Mouse (Mus musculus): ENCODE measurements around the gene Rbfox3. TPM values are rescaled to one million over a fixed set of nuclear protein-coding genes. Genes with fewer than 3 reads are reported as not detected.

The Rbfox3 gene
- polyA plus RNA-seq, 1 experiment from 2014 or later, result 6.9 TPM

GRCm38 (mm10) chr11:118459051-118459450 is 452.3 kb downstream of the Rbfox3 start:
- Histone ChIP-seq H3K36me3 (ENCODE audit: control insufficient read depth, insufficient read depth, low read length) (no peaks in the 10 kb centered on the region), H3K9me3 (ENCODE audit: control insufficient read depth, low read length) (peaks cover 3% of the 10 kb centered on the region; the same call in 1 of the 2 replicates), H3K4me3 (ENCODE audit: low read depth, low read length) (no peak overlapping the region), H3K4me1 (replicated peaks; ENCODE audit: control insufficient read depth, insufficient read depth, low read length) (no peaks in the 10 kb centered on the region), H3K9ac (ENCODE audit: low read length) (no peak overlapping the region), H3K27me3 (ENCODE audit: control insufficient read depth, insufficient read depth, low read length) (no peaks in the 10 kb centered on the region), H3K4me2 (ENCODE audit: low read depth, low read length, severe bottlenecking) (no peak overlapping the region), H3K27ac (ENCODE audit: low read depth, low read length) (no peak overlapping the region)
- ATAC-seq (replicated peaks; ENCODE audit: low FRiP score) (no peak), DNase-seq (ENCODE audit: low spot score) (no peak)
- 81% methylated on average over 8 of the region's 8 CpGs for WGBS

- Histone ChIP-seq H3K27ac (ENCODE audit: low read depth, low read length) (no peak overlapping the region), H3K4me1 (replicated peaks; ENCODE audit: control insufficient read depth, insufficient read depth, low read length) (no peaks in the 10 kb centered on the region), H3K9me3 (ENCODE audit: control insufficient read depth, low read length) (peaks cover 3% of the 10 kb centered on the region; the same call in 1 of the 2 replicates), H3K27me3 (ENCODE audit: control insufficient read depth, insufficient read depth, low read length) (no peaks in the 10 kb centered on the region), H3K4me2 (ENCODE audit: low read depth, low read length, severe bottlenecking) (no peak overlapping the region), H3K36me3 (ENCODE audit: control insufficient read depth, insufficient read depth, low read length) (no peaks in the 10 kb centered on the region), H3K4me3 (ENCODE audit: low read depth, low read length) (no peak overlapping the region), H3K9ac (ENCODE audit: low read length) (no peak overlapping the region)
- WGBS, result 79% methylated on average over 11 of the region's 11 CpGs
- ATAC-seq (replicated peaks; ENCODE audit: low FRiP score), result no peak
- DNase-seq (ENCODE audit: low spot score), result no peak
Measured at GRCm38 (mm10) chr11:118456937-118457336, 454.5 kb downstream of the Rbfox3 start.

- Histone ChIP-seq H3K27ac (ENCODE audit: low read depth, low read length) (no peak overlapping the region), H3K4me3 (ENCODE audit: low read depth, low read length) (no peak overlapping the region), H3K4me2 (ENCODE audit: low read depth, low read length, severe bottlenecking) (no peak overlapping the region), H3K9ac (ENCODE audit: low read length) (no peak overlapping the region), H3K27me3 (ENCODE audit: control insufficient read depth, insufficient read depth, low read length) (no peaks in the 10 kb centered on the region), H3K36me3 (ENCODE audit: control insufficient read depth, insufficient read depth, low read length) (no peaks in the 10 kb centered on the region), H3K9me3 (ENCODE audit: control insufficient read depth, low read length) (peaks cover 3% of the 10 kb centered on the region; the same call in 1 of the 2 replicates), H3K4me1 (replicated peaks; ENCODE audit: control insufficient read depth, insufficient read depth, low read length) (no peaks in the 10 kb centered on the region)
- no peak for DNase-seq (ENCODE audit: low spot score)
- ATAC-seq (replicated peaks; ENCODE audit: low FRiP score), result no peak
- 87% methylated on average over 6 of the region's 6 CpGs for WGBS
Measured at GRCm38 (mm10) chr11:118455788-118456187, 455.6 kb downstream of the Rbfox3 start.

GRCm38 (mm10) chr11:118453886-118454671 is 457.3 kb downstream of the Rbfox3 start:
- no peak overlapping the region for H3K27ac ChIP-seq (ENCODE audit: low read depth, low read length)
- H3K36me3 ChIP-seq (ENCODE audit: control insufficient read depth, insufficient read depth, low read length), result no peaks in the 10 kb centered on the region
- ATAC-seq (replicated peaks; ENCODE audit: low FRiP score) (no peak), DNase-seq (ENCODE audit: low spot score) (no peak)
- H3K4me1 ChIP-seq (replicated peaks; ENCODE audit: control insufficient read depth, insufficient read depth, low read length), result no peaks in the 10 kb centered on the region
- H3K4me2 ChIP-seq (ENCODE audit: low read depth, low read length, severe bottlenecking), result no peak overlapping the region
- WGBS, result 80% methylated on average over 11 of the region's 11 CpGs
- no peaks in the 10 kb centered on the region for H3K9me3 ChIP-seq (ENCODE audit: control insufficient read depth, low read length)
- no peak overlapping the region for H3K4me3 ChIP-seq (ENCODE audit: low read depth, low read length)
- no peaks in the 10 kb centered on the region for H3K27me3 ChIP-seq (ENCODE audit: control insufficient read depth, insufficient read depth, low read length)
- H3K9ac ChIP-seq (ENCODE audit: low read length), result no peak overlapping the region

GRCm38 (mm10) chr11:118452955-118453354 is 458.4 kb downstream of the Rbfox3 start:
- no peaks in the 10 kb centered on the region for H3K27me3 ChIP-seq (ENCODE audit: control insufficient read depth, insufficient read depth, low read length)
- WGBS, result 56% methylated on average over 2 of the region's 2 CpGs
- ATAC-seq (replicated peaks; ENCODE audit: low FRiP score) (no peak), DNase-seq (ENCODE audit: low spot score) (no peak)
- H3K27ac ChIP-seq (ENCODE audit: low read depth, low read length), result no peak overlapping the region
- H3K4me1 ChIP-seq (replicated peaks; ENCODE audit: control insufficient read depth, insufficient read depth, low read length), result no peaks in the 10 kb centered on the region
- no peaks in the 10 kb centered on the region for H3K9me3 ChIP-seq (ENCODE audit: control insufficient read depth, low read length)
- no peak overlapping the region for H3K9ac ChIP-seq (ENCODE audit: low read length)
- no peak overlapping the region for H3K4me3 ChIP-seq (ENCODE audit: low read depth, low read length)
- H3K4me2 ChIP-seq (ENCODE audit: low read depth, low read length, severe bottlenecking), result no peak overlapping the region
- no peaks in the 10 kb centered on the region for H3K36me3 ChIP-seq (ENCODE audit: control insufficient read depth, insufficient read depth, low read length)

- WGBS, result 87% methylated on average over 6 of the region's 6 CpGs
- no peaks in the 10 kb centered on the region for H3K27me3 ChIP-seq (ENCODE audit: control insufficient read depth, insufficient read depth, low read length)
- H3K4me2 ChIP-seq (ENCODE audit: low read depth, low read length, severe bottlenecking), result no peak overlapping the region
- no peaks in the 10 kb centered on the region for H3K4me1 ChIP-seq (replicated peaks; ENCODE audit: control insufficient read depth, insufficient read depth, low read length)
- H3K27ac ChIP-seq (ENCODE audit: low read depth, low read length), result no peak overlapping the region
- ATAC-seq (replicated peaks; ENCODE audit: low FRiP score) (no peak), DNase-seq (ENCODE audit: low spot score) (no peak)
- no peak overlapping the region for H3K9ac ChIP-seq (ENCODE audit: low read length)
- no peak overlapping the region for H3K4me3 ChIP-seq (ENCODE audit: low read depth, low read length)
- H3K36me3 ChIP-seq (ENCODE audit: control insufficient read depth, insufficient read depth, low read length), result no peaks in the 10 kb centered on the region
- no peaks in the 10 kb centered on the region for H3K9me3 ChIP-seq (ENCODE audit: control insufficient read depth, low read length)
Measured at GRCm38 (mm10) chr11:118451211-118451610, 460.2 kb downstream of the Rbfox3 start.

- no peak overlapping the region for H3K4me2 ChIP-seq (ENCODE audit: low read depth, low read length, severe bottlenecking)
- no peaks in the 10 kb centered on the region; the same call in 1 of the 2 replicates for H3K27me3 ChIP-seq (ENCODE audit: control insufficient read depth, insufficient read depth, low read length)
- no peaks in the 10 kb centered on the region for H3K36me3 ChIP-seq (ENCODE audit: control insufficient read depth, insufficient read depth, low read length)
- WGBS, result 93% methylated on average over 8 of the region's 8 CpGs
- H3K4me3 ChIP-seq (ENCODE audit: low read depth, low read length), result no peak overlapping the region
- no peaks in the 10 kb centered on the region for H3K4me1 ChIP-seq (replicated peaks; ENCODE audit: control insufficient read depth, insufficient read depth, low read length)
- no peak overlapping the region for H3K9ac ChIP-seq (ENCODE audit: low read length)
- no peaks in the 10 kb centered on the region for H3K9me3 ChIP-seq (ENCODE audit: control insufficient read depth, low read length)
- H3K27ac ChIP-seq (ENCODE audit: low read depth, low read length), result no peak overlapping the region
- no peak for DNase-seq (ENCODE audit: low spot score)
- no peak for ATAC-seq (replicated peaks; ENCODE audit: low FRiP score)
Measured at GRCm38 (mm10) chr11:118448385-118448784, 463.0 kb downstream of the Rbfox3 start.

GRCm38 (mm10) chr11:118447346-118447745 is 464.1 kb downstream of the Rbfox3 start:
- DNase-seq (ENCODE audit: low spot score) (no peak), ATAC-seq (replicated peaks; ENCODE audit: low FRiP score) (no peak)
- no peaks in the 10 kb centered on the region for H3K4me1 ChIP-seq (replicated peaks; ENCODE audit: control insufficient read depth, insufficient read depth, low read length)
- H3K27ac ChIP-seq (ENCODE audit: low read depth, low read length), result no peak overlapping the region
- no peaks in the 10 kb centered on the region; the same call in 1 of the 2 replicates for H3K27me3 ChIP-seq (ENCODE audit: control insufficient read depth, insufficient read depth, low read length)
- WGBS, result 77% methylated on average over 4 of the region's 4 CpGs
- H3K4me3 ChIP-seq (ENCODE audit: low read depth, low read length), result no peak overlapping the region
- no peaks in the 10 kb centered on the region for H3K36me3 ChIP-seq (ENCODE audit: control insufficient read depth, insufficient read depth, low read length)
- no peak overlapping the region for H3K9ac ChIP-seq (ENCODE audit: low read length)
- H3K4me2 ChIP-seq (ENCODE audit: low read depth, low read length, severe bottlenecking), result no peak overlapping the region
- no peaks in the 10 kb centered on the region for H3K9me3 ChIP-seq (ENCODE audit: control insufficient read depth, low read length)

GRCm38 (mm10) chr11:118445843-118446242 is 465.6 kb downstream of the Rbfox3 start:
- Histone ChIP-seq H3K27ac (ENCODE audit: low read depth, low read length) (no peak overlapping the region), H3K9me3 (ENCODE audit: control insufficient read depth, low read length) (no peaks in the 10 kb centered on the region), H3K9ac (ENCODE audit: low read length) (no peak overlapping the region), H3K4me3 (ENCODE audit: low read depth, low read length) (no peak overlapping the region), H3K4me2 (ENCODE audit: low read depth, low read length, severe bottlenecking) (no peak overlapping the region), H3K27me3 (ENCODE audit: control insufficient read depth, insufficient read depth, low read length) (no peaks in the 10 kb centered on the region; the same call in 1 of the 2 replicates), H3K36me3 (ENCODE audit: control insufficient read depth, insufficient read depth, low read length) (no peaks in the 10 kb centered on the region), H3K4me1 (replicated peaks; ENCODE audit: control insufficient read depth, insufficient read depth, low read length) (no peaks in the 10 kb centered on the region)
- ATAC-seq (replicated peaks; ENCODE audit: low FRiP score) (peak; percentile 71), DNase-seq (ENCODE audit: low spot score) (peak; percentile 89)
- 16% methylated on average over 3 of the region's 3 CpGs for WGBS

Measured in forebrain, embryonic 11.5 days (tissue).